8 mouse cellular contexts compared by ENCODE assay signal in the genomic region with DNA sequence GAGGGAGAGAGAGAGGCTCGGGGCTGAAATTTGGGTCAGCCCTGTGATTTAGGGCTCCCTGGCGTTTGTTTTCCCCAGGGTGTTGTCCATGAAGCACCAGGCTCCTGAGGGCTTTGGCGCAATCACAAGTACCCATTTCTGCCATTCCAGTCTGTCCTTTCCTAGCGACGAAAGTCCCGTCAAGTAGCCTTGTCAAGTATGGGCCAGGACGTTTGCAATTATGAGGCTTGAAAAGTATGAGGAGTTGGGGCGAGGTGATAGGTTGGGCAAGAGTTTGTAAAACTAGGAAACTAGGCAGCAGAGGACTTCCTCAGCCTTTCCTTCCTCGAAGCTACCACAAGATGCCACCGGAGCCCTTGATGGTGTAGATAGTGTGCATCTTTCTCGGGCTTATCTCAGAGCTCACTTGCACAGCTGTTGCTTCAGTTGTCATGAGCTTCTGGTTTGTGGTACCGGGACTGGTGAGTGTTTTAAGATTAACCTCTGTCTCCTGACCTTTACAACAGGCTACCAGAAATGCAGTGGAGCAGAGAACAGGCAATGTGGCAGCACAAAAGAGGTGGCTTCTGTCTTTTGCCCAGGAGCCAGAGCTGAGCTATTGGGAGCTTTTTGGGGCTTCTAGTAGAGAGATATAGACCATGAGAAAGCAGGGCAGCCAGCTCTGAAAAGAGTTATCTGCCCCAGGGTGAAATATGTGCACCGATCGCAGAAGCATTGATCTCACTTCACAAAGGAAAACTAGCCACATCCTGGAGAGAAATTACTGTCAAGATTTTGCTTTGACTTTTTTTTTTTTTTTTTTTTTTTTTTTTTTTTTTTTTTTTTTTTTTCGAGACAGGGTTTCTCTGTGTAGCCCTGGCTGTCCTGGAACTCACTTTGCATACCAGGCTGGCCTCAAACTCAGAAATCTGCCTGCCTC. TPM values are rescaled to one million over a fixed set of nuclear protein-coding genes. Genes with fewer than 3 reads are reported as not detected.
DNase-seq lines count a peak whose midpoint lies in the region; ATAC-seq and TF ChIP-seq lines count a peak whose summit lies in the region.

No protein-coding gene starts in this region.

- 14% methylated on average over 15 of the region's 15 CpGs for WGBS in heart, embryonic 13.5 days
- 21% methylated on average over 15 of the region's 15 CpGs for WGBS in hindbrain, postnatal 0 days
- 4% methylated on average over 15 of the region's 15 CpGs for WGBS in liver, postnatal 0 days (ENCODE audit: insufficient replicate concordance)
- 17% methylated on average over 15 of the region's 15 CpGs for WGBS in neural tube, embryonic 14.5 days

- H3K4me2 ChIP-seq in heart, embryonic 13.5 days = peak overlapping the region; percentile 83
- H3K4me2 ChIP-seq in hindbrain, postnatal 0 days (ENCODE audit: low read depth, low read length) = peak overlapping the region; percentile 99
- peak overlapping the region; percentile 77 for H3K4me2 ChIP-seq in liver, postnatal 0 days (ENCODE audit: low read depth, low read length)
- H3K4me2 ChIP-seq in neural tube, embryonic 14.5 days (ENCODE audit: low read depth, low read length) = peak overlapping the region; percentile 84

- peak; percentile 91 for TF ChIP-seq EP300 in liver, postnatal 0 days (IDR thresholded peaks at IDR 0.05; ENCODE audit: low read depth)

- H3K36me3 ChIP-seq in heart, embryonic 13.5 days = peaks cover 7% of the 10 kb centered on the region; the same call in 1 of the 2 replicates
- H3K36me3 ChIP-seq in hindbrain, postnatal 0 days (ENCODE audit: insufficient read depth, low read length) = peaks cover 2% of the 10 kb centered on the region; the same call in 1 of the 2 replicates
- H3K36me3 ChIP-seq in liver, postnatal 0 days (replicated peaks; ENCODE audit: insufficient read depth, low read length) = no peaks in the 10 kb centered on the region; the same call in 1 of the 2 replicates
- H3K36me3 ChIP-seq in neural tube, embryonic 14.5 days (ENCODE audit: control insufficient read depth, insufficient read depth, low read length) = peaks cover 6% of the 10 kb centered on the region; the same call in 1 of the 2 replicates

- no peak for ATAC-seq in heart, embryonic 13.5 days (ENCODE audit: extremely low read depth, insufficient number of reproducible peaks, low FRiP score, low TSS enrichment)
- ATAC-seq in hindbrain, postnatal 0 days = no peak
- peak; percentile 50 for ATAC-seq in liver, postnatal 0 days
- no peak for ATAC-seq in neural tube, embryonic 14.5 days (ENCODE audit: low read depth)

- intact Hi-C loops in heart, postnatal 25 days (cut with DNase I) = loop anchor here (5.0 kb wide), 1 partner anchor 40 kb away; the partner anchor contains the start of gene Sf3a3
- intact Hi-C loops in gastrocnemius, postnatal 36 days (cut with DNase I) = loop anchor here (5.0 kb wide), 1 partner anchor 50 kb away; the partner anchor contains the start of gene Mtf1

- peak overlapping the region; percentile 85 for H3K4me3 ChIP-seq in heart, embryonic 13.5 days
- peak overlapping the region; percentile 69 for H3K4me3 ChIP-seq in hindbrain, postnatal 0 days (ENCODE audit: low read length)
- H3K4me3 ChIP-seq in liver, postnatal 0 days (ENCODE audit: low read depth, low read length) = peak overlapping the region; percentile 80
- peak overlapping the region; percentile 65 for H3K4me3 ChIP-seq in neural tube, embryonic 14.5 days (ENCODE audit: low read depth, low read length)

- TF ChIP-seq CTCF in hindbrain, postnatal 0 days (IDR thresholded peaks at IDR 0.05; ENCODE audit: low read depth) = no peak
- peak; percentile 52 for TF ChIP-seq CTCF in liver, postnatal 0 days (IDR thresholded peaks at IDR 0.05; ENCODE audit: low read depth)

- 0 out of 2 replicates have a peak overlapping the region, but pooled peaks have one; percentile 31 for H3K27ac ChIP-seq in heart, embryonic 13.5 days (replicated peaks)
- H3K27ac ChIP-seq in hindbrain, postnatal 0 days = no peak overlapping the region
- H3K27ac ChIP-seq in liver, postnatal 0 days (ENCODE audit: low read depth) = peak overlapping the region; percentile 79
- H3K27ac ChIP-seq in neural tube, embryonic 14.5 days (ENCODE audit: low read depth, low read length) = no peak overlapping the region

- no peak for DNase-seq in heart, postnatal 25 days (ENCODE audit: low spot score)
- DNase-seq in embryo, embryonic 10 days (ENCODE audit: low spot score) = peak; percentile 20
- DNase-seq in hindbrain, postnatal 0 days (ENCODE audit: low spot score) = no peak
- peak; percentile 54 for DNase-seq in liver, postnatal 0 days
- no peak for DNase-seq in gastrocnemius, postnatal 36 days
- no peak for DNase-seq in cerebellum, adult 9-11 months

- H3K27me3 ChIP-seq in heart, embryonic 13.5 days (replicated peaks) = peaks cover 4% of the 10 kb centered on the region; the same call in 1 of the 2 replicates
- no peaks in the 10 kb centered on the region for H3K27me3 ChIP-seq in hindbrain, postnatal 0 days (ENCODE audit: insufficient read depth, low read length)
- H3K27me3 ChIP-seq in liver, postnatal 0 days (ENCODE audit: insufficient read depth, low read length) = no peaks in the 10 kb centered on the region
- H3K27me3 ChIP-seq in neural tube, embryonic 14.5 days (ENCODE audit: control insufficient read depth, insufficient read depth, low read length) = no peaks in the 10 kb centered on the region

- H3K9ac ChIP-seq in heart, embryonic 13.5 days = peak overlapping the region; percentile 87
- peak overlapping the region; percentile 64 for H3K9ac ChIP-seq in hindbrain, postnatal 0 days (replicated peaks; ENCODE audit: low read length)
- peak overlapping the region; percentile 75 for H3K9ac ChIP-seq in liver, postnatal 0 days (replicated peaks)
- H3K9ac ChIP-seq in neural tube, embryonic 14.5 days (replicated peaks; ENCODE audit: low read depth, low read length) = peak overlapping the region; percentile 65; the same call in 1 of the 2 replicates

- H3K9me3 ChIP-seq in heart, embryonic 13.5 days = no peaks in the 10 kb centered on the region
- no peaks in the 10 kb centered on the region for H3K9me3 ChIP-seq in hindbrain, postnatal 0 days (ENCODE audit: low read length)
- no peaks in the 10 kb centered on the region for H3K9me3 ChIP-seq in liver, postnatal 0 days (ENCODE audit: low read length)
- no peaks in the 10 kb centered on the region for H3K9me3 ChIP-seq in neural tube, embryonic 14.5 days (ENCODE audit: control insufficient read depth, low read length)

- peaks cover 47% of the 10 kb centered on the region for H3K4me1 ChIP-seq in heart, embryonic 13.5 days
- H3K4me1 ChIP-seq in hindbrain, postnatal 0 days (ENCODE audit: insufficient read depth, low read length) = peaks cover 10% of the 10 kb centered on the region
- peaks cover 43% of the 10 kb centered on the region for H3K4me1 ChIP-seq in liver, postnatal 0 days (ENCODE audit: insufficient read depth)
- H3K4me1 ChIP-seq in neural tube, embryonic 14.5 days (ENCODE audit: control insufficient read depth, insufficient read depth, low read length) = peaks cover 8% of the 10 kb centered on the region; the same call in 1 of the 2 replicates

RNA-seq across cellular contexts. Expression of gene Inpp5b, which starts 10.9 kb away (rescaled TPM):
- polyA plus RNA-seq in heart, embryonic 13.5 days (2015; fragmentation: Nextera tagmentation; extraction: Ambion mirVana) = 14.1 and 17.6 TPM in 2 replicates
- 10 to 100 TPM; 10.1 to 10.4 TPM for total RNA-seq in heart, postnatal 25 days (2021)
- total RNA-seq in hindbrain, postnatal 0 days (2014; rRNA removed) = 15.9 and 16.0 TPM in 2 replicates
- polyA plus RNA-seq in hindbrain, postnatal 0 days (2015; fragmentation: Nextera tagmentation; extraction: Ambion mirVana) = 14.9 and 15.4 TPM in 2 replicates
- 15.5 and 19.5 TPM in 2 replicates for polyA plus RNA-seq in liver, postnatal 0 days (2015; fragmentation: Nextera tagmentation; extraction: Ambion mirVana)
- polyA plus RNA-seq in neural tube, embryonic 14.5 days (2014; fragmentation: Nextera tagmentation; extraction: Ambion mirVana) = 22.5 and 25.2 TPM in 2 replicates
- 10 to 100 TPM; 10.8 to 11.0 TPM for total RNA-seq in gastrocnemius, postnatal 36 days (2021)

RNA-seq across cellular contexts. Expression of gene Sf3a3, which starts 38.0 kb away (rescaled TPM):
- 92.4 and 96.2 TPM in 2 replicates for polyA plus RNA-seq in heart, embryonic 13.5 days (2015; fragmentation: Nextera tagmentation; extraction: Ambion mirVana)
- 10 to 100 TPM; 18.4 to 18.6 TPM for total RNA-seq in heart, postnatal 25 days (2021)
- 18.7 and 33.0 TPM in 2 replicates for total RNA-seq in hindbrain, postnatal 0 days (2014; rRNA removed)
- 79.7 and 87.9 TPM in 2 replicates for polyA plus RNA-seq in hindbrain, postnatal 0 days (2015; fragmentation: Nextera tagmentation; extraction: Ambion mirVana)
- polyA plus RNA-seq in liver, postnatal 0 days (2015; fragmentation: Nextera tagmentation; extraction: Ambion mirVana) = 37.1 and 37.2 TPM in 2 replicates
- polyA plus RNA-seq in neural tube, embryonic 14.5 days (2014; fragmentation: Nextera tagmentation; extraction: Ambion mirVana) = 89.9 and 93.2 TPM in 2 replicates
- total RNA-seq in gastrocnemius, postnatal 36 days (2021) = 10 to 100 TPM; 10.1 to 12.8 TPM

RNA-seq across cellular contexts. Expression of gene Mtf1, which starts 49.4 kb away (rescaled TPM):
- polyA plus RNA-seq in heart, embryonic 13.5 days (2015; fragmentation: Nextera tagmentation; extraction: Ambion mirVana) = 10.3 and 10.4 TPM in 2 replicates
- 10 to 100 TPM; 13.7 to 16.5 TPM for total RNA-seq in heart, postnatal 25 days (2021)
- total RNA-seq in hindbrain, postnatal 0 days (2014; rRNA removed) = 7.7 and 17.3 TPM in 2 replicates
- 23.4 and 24.7 TPM in 2 replicates for polyA plus RNA-seq in hindbrain, postnatal 0 days (2015; fragmentation: Nextera tagmentation; extraction: Ambion mirVana)
- 9.1 and 9.8 TPM in 2 replicates for polyA plus RNA-seq in liver, postnatal 0 days (2015; fragmentation: Nextera tagmentation; extraction: Ambion mirVana)
- polyA plus RNA-seq in neural tube, embryonic 14.5 days (2014; fragmentation: Nextera tagmentation; extraction: Ambion mirVana) = 10.2 and 11.9 TPM in 2 replicates
- total RNA-seq in gastrocnemius, postnatal 36 days (2021) = 10 to 100 TPM; 11.6 to 12.2 TPM

RNA-seq across cellular contexts. Expression of gene Fhl3, which starts 52.0 kb away (rescaled TPM):
- 6.7 and 7.4 TPM in 2 replicates for polyA plus RNA-seq in heart, embryonic 13.5 days (2015; fragmentation: Nextera tagmentation; extraction: Ambion mirVana)
- total RNA-seq in heart, postnatal 25 days (2021) = 10 to 100 TPM; 12.7 to 14.2 TPM
- 7.1 and 7.3 TPM in 2 replicates for total RNA-seq in hindbrain, postnatal 0 days (2014; rRNA removed)
- polyA plus RNA-seq in hindbrain, postnatal 0 days (2015; fragmentation: Nextera tagmentation; extraction: Ambion mirVana) = 2.5 and 3.1 TPM in 2 replicates
- 2.5 and 2.7 TPM in 2 replicates for polyA plus RNA-seq in liver, postnatal 0 days (2015; fragmentation: Nextera tagmentation; extraction: Ambion mirVana)
- 0.60 and 1.5 TPM in 2 replicates for polyA plus RNA-seq in neural tube, embryonic 14.5 days (2014; fragmentation: Nextera tagmentation; extraction: Ambion mirVana)
- total RNA-seq in gastrocnemius, postnatal 36 days (2021) = 100 to 1,000 TPM; 216 to 338 TPM

RNA-seq across cellular contexts. Expression of gene Utp11, which starts 59.1 kb away (rescaled TPM):
- polyA plus RNA-seq in heart, embryonic 13.5 days (2015; fragmentation: Nextera tagmentation; extraction: Ambion mirVana) = 48.9 and 50.6 TPM in 2 replicates
- total RNA-seq in heart, postnatal 25 days (2021) = 10 to 100 TPM; 10.8 to 13.2 TPM
- total RNA-seq in hindbrain, postnatal 0 days (2014; rRNA removed) = 4.0 and 9.0 TPM in 2 replicates
- 31.2 and 39.0 TPM in 2 replicates for polyA plus RNA-seq in hindbrain, postnatal 0 days (2015; fragmentation: Nextera tagmentation; extraction: Ambion mirVana)
- polyA plus RNA-seq in liver, postnatal 0 days (2015; fragmentation: Nextera tagmentation; extraction: Ambion mirVana) = 20.1 and 21.6 TPM in 2 replicates
- 33.9 and 39.2 TPM in 2 replicates for polyA plus RNA-seq in neural tube, embryonic 14.5 days (2014; fragmentation: Nextera tagmentation; extraction: Ambion mirVana)
- 10 to 100 TPM; 15.4 to 16.7 TPM for total RNA-seq in gastrocnemius, postnatal 36 days (2021)

Comparison
In these comparisons a context has a peak if more than half of its experiments do, and no peak if none do; other contexts are left out.
1. H3K27ac ChIP-seq: peak in heart, embryonic 13.5 days (single experiment) and liver, postnatal 0 days (single experiment); none in hindbrain, postnatal 0 days (single experiment) and neural tube, embryonic 14.5 days (single experiment).
2. DNase-seq: peak in embryo, embryonic 10 days (single experiment) and liver, postnatal 0 days (single experiment); none in heart, postnatal 25 days (single experiment), hindbrain, postnatal 0 days (single experiment), gastrocnemius, postnatal 36 days (0 of 2) and cerebellum, adult 9-11 months (single experiment).
3. Peak in every context shown above with its lines, with median percentiles within 50 percentile points of each other: H3K4me2 ChIP-seq, H3K4me3 ChIP-seq and H3K9ac ChIP-seq.